Mouse (Mus musculus) kidney, postnatal 0 days (tissue): ENCODE results near the gene Slc28a1. TPM values are rescaled to one million over a fixed set of nuclear protein-coding genes. Genes with fewer than 3 reads are reported as not detected.

Experiments
- ATAC-seq: fragments of 200-750 bp; cut with Nextera tagmentation; replicated peaks from 2 replicates; pipeline ENCODE4 v1.8.0; 2017; ENCODE audit warnings: low read depth, moderate number of reproducible peaks, moderate TSS enrichment, moderate library complexity; ENCODE audit not compliant: low FRiP score
- DNase-seq: peaks from one replicate; pipeline ENCODE4 v3.0.0-alpha.2; 2016; ENCODE audit warnings: low spot score
- H3K27ac ChIP-seq: fragments of 300-500 bp; sonication (generic); 2 replicates; pipeline ENCODE4 v1.5.1; 2014; ENCODE audit warnings: mild to moderate bottlenecking
- H3K27me3 ChIP-seq: fragments of 300-500 bp; sonication (generic); 2 replicates; pipeline ENCODE4 v1.6.1; 2014; ENCODE audit warnings: low read length, mixed read lengths; ENCODE audit not compliant: insufficient read depth
- H3K36me3 ChIP-seq: fragments of 300-500 bp; sonication (generic); 2 replicates; pipeline ENCODE4 v1.6.1; 2014; ENCODE audit warnings: low read length, mixed read lengths; ENCODE audit not compliant: insufficient read depth
- H3K4me1 ChIP-seq: fragments of 300-500 bp; sonication (generic); replicated peaks from 2 replicates; pipeline ENCODE4 v1.6.1; 2014; ENCODE audit warnings: antibody characterized with exemption, low read length, mixed read lengths; ENCODE audit not compliant: insufficient read depth
- H3K4me2 ChIP-seq: fragments of 300-500 bp; sonication (generic); 2 replicates; pipeline ENCODE4 v1.6.1; 2014; ENCODE audit warnings: mild to moderate bottlenecking, low read length, moderate library complexity, mixed read lengths
- H3K4me3 ChIP-seq: fragments of 300-500 bp; sonication (generic); replicated peaks from 2 replicates; pipeline ENCODE4 v1.5.1; 2014; ENCODE audit warnings: low read depth, low read length
- H3K9ac ChIP-seq: fragments of 300-500 bp; sonication (generic); 2 replicates; pipeline ENCODE4 v1.6.1; 2014; ENCODE audit warnings: low read depth, low read length
- H3K9me3 ChIP-seq: fragments of 300-500 bp; sonication (generic); replicated peaks from 2 replicates; pipeline ENCODE4 v1.6.1; 2016; ENCODE audit warnings: low read length, inconsistent platforms, mixed read lengths
- CTCF ChIP-seq: IDR thresholded peaks from 2 replicates; pipeline ENCODE4 v1.5.1; 2016; ENCODE audit warnings: antibody characterized with exemption, low read depth, mild to moderate bottlenecking, moderate library complexity
- WGBS: fragments of 180-500 bp; shearing (Covaris S2); extraction: QIAGEN DNeasy Blood & Tissue Kit; methylation state at CpG from one replicate; pipeline ENCODE4 v1.1.7; 2014; 5-methylcytosine and 5-hydroxymethylcytosine counted together
- polyA plus RNA-seq: library from polyadenylated mRNA; unstranded; fragments of >200 nt; fragmentation: Nextera tagmentation; extraction: Ambion mirVana; gene quantifications from 2 replicates; pipeline ENCODE4 v1.2.1, GENCODE M21; 2015

The Slc28a1 gene
- polyA plus RNA-seq, 1 experiment from 2014 or later: 1.3 TPM

- Histone ChIP-seq H3K4me3 (no peak overlapping the region), H3K4me1 (peaks cover 5% of the 10 kb centered on the region), H3K9me3 (no peaks in the 10 kb centered on the region), H3K27ac (no peak overlapping the region), H3K36me3 (no peaks in the 10 kb centered on the region), H3K4me2 (no peak overlapping the region), H3K9ac (no peak overlapping the region), H3K27me3 (no peaks in the 10 kb centered on the region)
- WGBS: 57% methylated on average over 11 of the region's 12 CpGs
- DNase-seq (no peak), ATAC-seq (no peak)
- no peak for TF ChIP-seq CTCF
These were observed 95.5 kb downstream of the Slc28a1 start for GRCm38 (mm10) chr7:81209979-81210685.

GRCm38 (mm10) chr7:81211760-81212159 is 97.2 kb downstream of the Slc28a1 start:
- DNase-seq (peak; percentile 60), ATAC-seq (no peak)
- Histone ChIP-seq H3K9ac (peak overlapping the region; percentile 75; the same call in 1 of the 2 replicates), H3K4me3 (peak overlapping the region; percentile 69; the same call in 1 of the 2 replicates), H3K27me3 (no peaks in the 10 kb centered on the region), H3K4me1 (peaks cover 5% of the 10 kb centered on the region), H3K27ac (peak overlapping the region; percentile 90), H3K9me3 (no peaks in the 10 kb centered on the region), H3K36me3 (no peaks in the 10 kb centered on the region), H3K4me2 (peak overlapping the region; percentile 61)
- TF ChIP-seq CTCF: no peak
- 12% methylated on average over 8 of the region's 8 CpGs for WGBS

- TF ChIP-seq CTCF: no peak
- peak overlapping the region; percentile 69 for H3K4me3 ChIP-seq
- H3K9ac ChIP-seq: peak overlapping the region; percentile 75
- H3K4me2 ChIP-seq: peak overlapping the region; percentile 61
- no peaks in the 10 kb centered on the region for H3K9me3 ChIP-seq
- DNase-seq (peak; percentile 79), ATAC-seq (peak; percentile 52; the same call in 1 of the 2 replicates)
- no peaks in the 10 kb centered on the region for H3K36me3 ChIP-seq
- under 1% methylated on average over 22 of the region's 22 CpGs for WGBS
- H3K4me1 ChIP-seq: peaks cover 5% of the 10 kb centered on the region
- peak overlapping the region; percentile 90 for H3K27ac ChIP-seq
- no peaks in the 10 kb centered on the region for H3K27me3 ChIP-seq
These were observed 97.7 kb downstream of the Slc28a1 start for GRCm38 (mm10) chr7:81212261-81212681.

GRCm38 (mm10) chr7:81212697-81213346 is 98.2 kb downstream of the Slc28a1 start:
- Histone ChIP-seq H3K27me3 (no peaks in the 10 kb centered on the region), H3K9me3 (no peaks in the 10 kb centered on the region), H3K4me2 (peak overlapping the region; percentile 61), H3K4me3 (peak overlapping the region; percentile 69), H3K27ac (peak overlapping the region; percentile 90), H3K36me3 (no peaks in the 10 kb centered on the region), H3K4me1 (peaks cover 5% of the 10 kb centered on the region), H3K9ac (peak overlapping the region; percentile 75)
- ATAC-seq: peak; percentile 88
- TF ChIP-seq CTCF: peak; percentile 42; the same call in 1 of the 2 replicates
- DNase-seq: peak; percentile 91
- WGBS: under 1% methylated on average over 57 of the region's 57 CpGs

GRCm38 (mm10) chr7:81213347-81214152 is 99.0 kb downstream of the Slc28a1 start, which contains the start of gene Pde8a:
Gene Pde8a, plus strand, starts transcription at chr7:81213596.
- under 1% methylated on average over 89 of the region's 128 CpGs for WGBS
- ATAC-seq (no peak; the same call in 1 of the 2 replicates), DNase-seq (no peak)
- H3K4me3 ChIP-seq: peak within 1 kb of the TSS; percentile 69
- peak within 1 kb of the TSS; percentile 90 for H3K27ac ChIP-seq
- H3K4me2 ChIP-seq: peak within 1 kb of the TSS; percentile 61
- H3K36me3 ChIP-seq: no peaks in the 10 kb centered on the region
- peak within 1 kb of the TSS; percentile 75 for H3K9ac ChIP-seq
- no peak for TF ChIP-seq CTCF
- H3K9me3 ChIP-seq: no peaks in the 10 kb centered on the region
- peaks cover 5% of the 10 kb centered on the region for H3K4me1 ChIP-seq
- H3K27me3 ChIP-seq: no peaks in the 10 kb centered on the region
